ENCODE assay signal across 8 mouse cellular contexts in genomic region chr3:101604550-101605223, GRCm38 (mm10). TPM values are rescaled to one million over a fixed set of nuclear protein-coding genes. Genes with fewer than 3 reads are reported as not detected.
A peak's percentile ranks its signal among the peaks of the same experiment; 100 is the strongest.
DNase-seq lines count a peak whose midpoint lies in the region; ATAC-seq lines count a peak whose summit lies in the region.

TSS of gene Atp1a1 (minus strand) at chr3:101604684.

- peak; percentile 83 to 96 for ATAC-seq in hematopoietic stem cell, adult 5-6 weeks (replicated peaks in 1 of 2; ENCODE audit: insufficient read depth in 1 of 2, low FRiP score in 2 of 2, low TSS enrichment in 1 of 2, low read depth in 1 of 2, poor library complexity in 2 of 2, severe bottlenecking in 2 of 2)
- peak; percentile 96 for ATAC-seq in lung, embryonic 16.5 days (ENCODE audit: low read depth)

- H3K9me3 ChIP-seq in lung, embryonic 16.5 days (ENCODE audit: control insufficient read depth, low read length) = no peaks in the 10 kb centered on the region

- DNase-seq in MEL-GATA-1-ER (ENCODE audit: extremely low read depth, low read depth) = peak; percentile 98
- DNase-seq in cerebellum, adult 8-10 months = peak; percentile 98
- peak; percentile 98 for DNase-seq in forelimb bud, embryonic 11.5 days (ENCODE audit: low read depth, low spot score)
- DNase-seq in layer of hippocampus, adult 9-10 months (ENCODE audit: low spot score) = peak; percentile 95
- peak; percentile 95 for DNase-seq in ovary, postnatal 10 days (ENCODE audit: low spot score)
- DNase-seq in thymus, postnatal 10 days (ENCODE audit: low spot score in 2 of 2) = peak; percentile 98

- peak within 1 kb of the TSS; percentile 98 for H3K27ac ChIP-seq in lung, embryonic 16.5 days (ENCODE audit: low read length)

- H3K27me3 ChIP-seq in lung, embryonic 16.5 days (ENCODE audit: control insufficient read depth, insufficient read depth, low read depth, low read length) = no peaks in the 10 kb centered on the region

- H3K4me2 ChIP-seq in lung, embryonic 16.5 days (ENCODE audit: low read depth, low read length) = peak within 1 kb of the TSS; percentile 91

- under 1% methylated on average over 51 of the region's 64 CpGs for WGBS in lung, embryonic 16.5 days

- H3K4me3 ChIP-seq in lung, embryonic 16.5 days (ENCODE audit: low read length) = peak within 1 kb of the TSS; percentile 73

- no peaks in the 10 kb centered on the region for H3K36me3 ChIP-seq in lung, embryonic 16.5 days (ENCODE audit: control insufficient read depth, insufficient read depth, low read length)

- H3K9ac ChIP-seq in lung, embryonic 16.5 days (ENCODE audit: low read length) = peak within 1 kb of the TSS; percentile 88

- H3K4me1 ChIP-seq in lung, embryonic 16.5 days (replicated peaks; ENCODE audit: control insufficient read depth, insufficient read depth, low read length) = peaks cover 36% of the 10 kb centered on the region

RNA-seq across cellular contexts. Expression of gene Atp1a1, which starts in this region (rescaled TPM):
- 143 and 168 TPM in 2 replicates for total RNA-seq in hematopoietic stem cell, adult 5-6 weeks (2017)
- 115 and 118 TPM in 2 replicates for polyA plus RNA-seq in lung, embryonic 16.5 days (2015; fragmentation: Nextera tagmentation; extraction: Ambion mirVana)

Comparison
In these comparisons a context has a peak if more than half of its experiments do, and no peak if none do; other contexts are left out.
1. Peak in every context shown above with its lines: DNase-seq, ATAC-seq, H3K4me3 ChIP-seq and H3K27ac ChIP-seq.